Mouse (Mus musculus) stomach, postnatal 0 days (tissue): ENCODE data around the gene Pik3cd. TPM values are rescaled to one million over a fixed set of nuclear protein-coding genes. Genes with fewer than 3 reads are reported as not detected.
"Not testable (repeated sequence)": the region's sequence is repeated elsewhere in the genome, so short reads cannot be mapped to it uniquely, and the experiment has no call there.

Source experiments
- ATAC-seq: fragments of 200-750 bp; cut with Nextera tagmentation; 2 replicates; pipeline ENCODE4 v1.8.0; 2017; ENCODE audit not compliant: low FRiP score, low TSS enrichment
- DNase-seq: peaks from one replicate; pipeline ENCODE4 v3.0.0-alpha.2; 2016; ENCODE audit warnings: low spot score
- H3K27ac ChIP-seq: fragments of 300-500 bp; sonication (generic); replicated peaks from 2 replicates; pipeline ENCODE4 v1.5.1; 2014; ENCODE audit warnings: mild to moderate bottlenecking, control low read depth
- H3K27me3 ChIP-seq: fragments of 300-500 bp; sonication (generic); 2 replicates; pipeline ENCODE4 v1.6.1; 2014; ENCODE audit warnings: low read length; ENCODE audit not compliant: control insufficient read depth, insufficient read depth
- H3K36me3 ChIP-seq: fragments of 300-500 bp; sonication (generic); 2 replicates; pipeline ENCODE4 v1.6.1; 2014; ENCODE audit warnings: low read length, mixed read lengths; ENCODE audit not compliant: control insufficient read depth, insufficient read depth
- H3K4me1 ChIP-seq: fragments of 300-500 bp; sonication (generic); replicated peaks from 2 replicates; pipeline ENCODE4 v1.6.1; 2014; ENCODE audit warnings: antibody characterized with exemption; ENCODE audit not compliant: control insufficient read depth, insufficient read depth
- H3K4me2 ChIP-seq: fragments of 300-500 bp; sonication (generic); replicated peaks from 2 replicates; pipeline ENCODE4 v1.6.1; 2014; ENCODE audit warnings: low read depth, mild to moderate bottlenecking, control low read depth, moderate library complexity
- H3K4me3 ChIP-seq: fragments of 300-500 bp; sonication (generic); 2 replicates; pipeline ENCODE4 v1.5.1; 2014; ENCODE audit warnings: low read depth, low read length, control low read depth
- H3K9ac ChIP-seq: fragments of 300-500 bp; sonication (generic); 2 replicates; pipeline ENCODE4 v1.6.1; 2014; ENCODE audit warnings: mild to moderate bottlenecking, low read length, control low read depth, mixed read lengths
- H3K9me3 ChIP-seq: fragments of 300-500 bp; sonication (generic); 2 replicates; pipeline ENCODE4 v1.6.1; 2016; ENCODE audit warnings: low read length; ENCODE audit not compliant: control insufficient read depth
- CTCF ChIP-seq: IDR thresholded peaks from 2 replicates; pipeline ENCODE4 v1.5.1; 2016; ENCODE audit warnings: antibody characterized with exemption, low read depth, mild to moderate bottlenecking, moderate library complexity
- EP300 ChIP-seq: optimal IDR thresholded peaks from 2 replicates; pipeline ENCODE3; 2016; ENCODE audit warnings: antibody characterized with exemption
- WGBS: fragments of 180-500 bp; shearing (Covaris S2); extraction: QIAGEN DNeasy Blood & Tissue Kit; methylation state at CpG from one replicate; pipeline ENCODE4 v1.1.7; 2014; 5-methylcytosine and 5-hydroxymethylcytosine counted together
- polyA plus RNA-seq: library from polyadenylated mRNA; unstranded; fragments of >200 nt; fragmentation: Nextera tagmentation; extraction: Ambion mirVana; gene quantifications from 2 replicates; pipeline ENCODE4 v1.2.1, GENCODE M21; 2015

Pik3cd gene
- polyA plus RNA-seq, 1 experiment from 2014 or later, result 2.0 TPM

- H3K4me1 ChIP-seq, result no peaks in the 10 kb centered on the region
- no peaks in the 10 kb centered on the region for H3K9me3 ChIP-seq
Observed at GRCm38 (mm10) chr4:149621286-149621685, 81.1 kb downstream of the Pik3cd start.

GRCm38 (mm10) chr4:149619988-149620387 is 82.4 kb downstream of the Pik3cd start:
- H3K9me3 ChIP-seq, result no peaks in the 10 kb centered on the region
- TF ChIP-seq EP300 (no peak), CTCF (no peak)
- WGBS, result 64% methylated on average over 8 of the region's 8 CpGs
- no peaks in the 10 kb centered on the region for H3K27me3 ChIP-seq
- no peak overlapping the region for H3K4me2 ChIP-seq
- H3K27ac ChIP-seq, result no peak overlapping the region
- no peak for DNase-seq
- H3K4me3 ChIP-seq, result no peak overlapping the region
- ATAC-seq, result no peak
- no peaks in the 10 kb centered on the region for H3K4me1 ChIP-seq
- no peaks in the 10 kb centered on the region for H3K36me3 ChIP-seq
- H3K9ac ChIP-seq, result no peak overlapping the region

More at GRCm38 (mm10) chr4:149621286-149621685, 81.1 kb downstream of the Pik3cd start:
- TF ChIP-seq EP300 (no peak), CTCF (no peak)
- H3K9ac ChIP-seq, result no peak overlapping the region
- H3K36me3 ChIP-seq, result no peaks in the 10 kb centered on the region
- H3K4me3 ChIP-seq, result no peak overlapping the region
- no peaks in the 10 kb centered on the region for H3K27me3 ChIP-seq
- no peak overlapping the region for H3K27ac ChIP-seq
- WGBS, result 76% methylated on average over 4 of the region's 4 CpGs
- DNase-seq, result no peak
- no peak overlapping the region for H3K4me2 ChIP-seq
- ATAC-seq, result no peak

GRCm38 (mm10) chr4:149616999-149617398 is 85.4 kb downstream of the Pik3cd start:
- H3K4me3 ChIP-seq, result not testable (repeated sequence)

GRCm38 (mm10) chr4:149614869-149615268 is 87.5 kb downstream of the Pik3cd start:
- Histone ChIP-seq H3K4me1 (no peaks in the 10 kb centered on the region), H3K27ac (no peak overlapping the region), H3K9me3 (no peaks in the 10 kb centered on the region), H3K4me3 (no peak overlapping the region), H3K27me3 (no peaks in the 10 kb centered on the region), H3K9ac (no peak overlapping the region), H3K36me3 (no peaks in the 10 kb centered on the region), H3K4me2 (no peak overlapping the region)
- TF ChIP-seq CTCF (peak; percentile 48), EP300 (no peak)
- WGBS, result 97% methylated on average over 3 of the region's 3 CpGs
- DNase-seq (no peak), ATAC-seq (no peak)

More at GRCm38 (mm10) chr4:149616999-149617398, 85.4 kb downstream of the Pik3cd start:
- H3K9ac ChIP-seq, H3K4me2 ChIP-seq, ATAC-seq, H3K27ac ChIP-seq, H3K9me3 ChIP-seq, H3K4me1 ChIP-seq, DNase-seq, H3K36me3 ChIP-seq, H3K27me3 ChIP-seq: not testable (repeated sequence)
- 85% methylated on average over 3 of the region's 3 CpGs for whole genome bisulfite sequencing

- not testable (repeated sequence) for H3K9ac ChIP-seq, DNase-seq, H3K27me3 ChIP-seq, H3K4me2 ChIP-seq, H3K4me3 ChIP-seq, H3K9me3 ChIP-seq, ATAC-seq, H3K27ac ChIP-seq, H3K4me1 ChIP-seq, H3K36me3 ChIP-seq
- 73% methylated on average over 6 of the region's 6 CpGs for WGBS
Observed at GRCm38 (mm10) chr4:149613497-149613896, 88.9 kb downstream of the Pik3cd start.

GRCm38 (mm10) chr4:149611376-149612044 is 90.9 kb downstream of the Pik3cd start:
- DNase-seq (peak; percentile 60), ATAC-seq (no peak)
- TF ChIP-seq EP300, result no peak
- peak; percentile 94 for TF ChIP-seq CTCF

More at GRCm38 (mm10) chr4:149611376-149612044, 90.9 kb downstream of the Pik3cd start:
- Histone ChIP-seq H3K27ac (no peak overlapping the region), H3K4me3 (no peak overlapping the region), H3K4me2 (no peak overlapping the region), H3K27me3 (no peaks in the 10 kb centered on the region), H3K9ac (no peak overlapping the region), H3K36me3 (no peaks in the 10 kb centered on the region), H3K4me1 (0 out of 2 replicates have a peak, but pooled peaks cover 3% of the 10 kb centered on the region), H3K9me3 (no peaks in the 10 kb centered on the region)
- WGBS, result 47% methylated on average over 10 of the region's 10 CpGs
